Comparison of ENCODE assay signal across 24 mouse cellular contexts in the genomic region with DNA sequence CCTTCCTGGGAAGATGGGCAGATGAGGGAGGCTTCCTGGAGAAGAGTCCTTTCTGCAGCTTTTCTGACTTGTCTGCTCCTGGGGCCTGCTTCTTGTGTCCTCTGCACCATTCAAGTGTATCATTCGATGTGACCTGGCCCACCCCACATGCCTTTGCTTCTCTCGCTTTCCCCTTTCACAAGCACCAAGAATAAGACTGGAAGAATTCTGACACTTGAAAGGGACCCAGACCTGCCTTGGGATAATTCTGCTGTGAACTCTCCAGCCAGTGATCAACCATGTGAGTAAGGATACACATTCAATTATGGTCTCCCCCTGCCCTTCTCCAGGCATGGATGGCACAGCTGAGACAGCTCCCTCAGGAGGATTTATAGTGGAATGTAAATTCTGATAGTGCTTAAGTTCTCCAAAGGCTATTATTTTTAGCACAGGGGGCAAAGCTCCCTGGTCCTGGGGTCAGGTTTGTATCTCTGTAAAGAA. TPM values are rescaled to one million over a fixed set of nuclear protein-coding genes. Genes with fewer than 3 reads are reported as not detected.
DNase-seq lines count a peak whose midpoint lies in the region; ATAC-seq and TF ChIP-seq lines count a peak whose summit lies in the region.
"Had no signal": no experiment of that assay in that cellular context is flagged by ENCODE, and none has a peak within 500 bp of the region (broad histone marks: within the 10 kb centered on the region; RNA-seq: fewer than 3 reads in every experiment).

No protein-coding gene starts in this region.

- ATAC-seq in hindbrain, embryonic 16.5 days, result no peak
- peak; percentile 31; the same call in 1 of the 2 replicates for ATAC-seq in liver, embryonic 11.5 days (replicated peaks; ENCODE audit: low FRiP score)
- ATAC-seq in liver, embryonic 12.5 days, result no peak
- no peak for ATAC-seq in stomach, postnatal 0 days (ENCODE audit: low FRiP score, low TSS enrichment)
- ATAC-seq: lung, postnatal 0 days; midbrain, embryonic 15.5 days had no signal

- H3K36me3 ChIP-seq in hindbrain, embryonic 10.5 days, result 0 out of 2 replicates have a peak, but pooled peaks cover 6% of the 10 kb centered on the region
- H3K36me3 ChIP-seq in hindbrain, embryonic 16.5 days (ENCODE audit: control insufficient read depth, insufficient read depth, low read length), result no peaks in the 10 kb centered on the region
- H3K36me3 ChIP-seq in liver, embryonic 11.5 days (ENCODE audit: control insufficient read depth, insufficient read depth, low read length), result no peaks in the 10 kb centered on the region
- peaks cover 2% of the 10 kb centered on the region; the same call in 1 of the 2 replicates for H3K36me3 ChIP-seq in liver, embryonic 12.5 days
- H3K36me3 ChIP-seq in stomach, postnatal 0 days (ENCODE audit: control insufficient read depth, insufficient read depth, low read length), result peaks cover 5% of the 10 kb centered on the region; the same call in 1 of the 2 replicates
- H3K36me3 ChIP-seq: forebrain, embryonic 12.5 days; midbrain, embryonic 15.5 days had no signal

- WGBS in hindbrain, embryonic 10.5 days, result 29% methylated on average over 2 of the region's 2 CpGs
- WGBS in hindbrain, embryonic 16.5 days, result 34% methylated on average over 2 of the region's 2 CpGs
- 73% methylated on average over 2 of the region's 2 CpGs for WGBS in liver, embryonic 11.5 days
- WGBS in liver, embryonic 12.5 days (ENCODE audit: insufficient replicate concordance), result 71% methylated on average over 2 of the region's 2 CpGs
- WGBS in stomach, postnatal 0 days, result 73% methylated on average over 2 of the region's 2 CpGs

- no peak overlapping the region for H3K4me2 ChIP-seq in hindbrain, embryonic 16.5 days (ENCODE audit: low read length)
- H3K4me2 ChIP-seq in liver, embryonic 11.5 days, result no peak overlapping the region
- no peak overlapping the region for H3K4me2 ChIP-seq in liver, embryonic 12.5 days
- H3K4me2 ChIP-seq in stomach, postnatal 0 days (replicated peaks; ENCODE audit: low read depth), result no peak overlapping the region
- H3K4me2 ChIP-seq: forebrain, embryonic 12.5 days; midbrain, embryonic 15.5 days had no signal

- peak overlapping the region; percentile 73 for H3K27ac ChIP-seq in hindbrain, embryonic 10.5 days
- no peak overlapping the region for H3K27ac ChIP-seq in hindbrain, embryonic 16.5 days (ENCODE audit: low read depth, low read length)
- H3K27ac ChIP-seq in liver, embryonic 11.5 days (ENCODE audit: low read depth, low read length), result no peak overlapping the region
- no peak overlapping the region for H3K27ac ChIP-seq in liver, embryonic 12.5 days
- 0 out of 2 replicates have a peak overlapping the region, but pooled peaks have one; percentile 13 for H3K27ac ChIP-seq in stomach, postnatal 0 days (replicated peaks)
- H3K27ac ChIP-seq: forebrain, embryonic 12.5 days; heart, adult 2 months; layer of hippocampus, adult 2 months; midbrain, embryonic 15.5 days had no signal

- H3K27me3 ChIP-seq in hindbrain, embryonic 10.5 days (ENCODE audit: insufficient read depth, poor library complexity, severe bottlenecking), result no peaks in the 10 kb centered on the region
- H3K27me3 ChIP-seq in hindbrain, embryonic 16.5 days (replicated peaks; ENCODE audit: control insufficient read depth, insufficient read depth, low read length), result no peaks in the 10 kb centered on the region
- no peaks in the 10 kb centered on the region for H3K27me3 ChIP-seq in liver, embryonic 11.5 days (replicated peaks; ENCODE audit: control insufficient read depth, insufficient read depth, low read length)
- H3K27me3 ChIP-seq in liver, embryonic 12.5 days (replicated peaks), result no peaks in the 10 kb centered on the region
- H3K27me3 ChIP-seq in stomach, postnatal 0 days (ENCODE audit: control insufficient read depth, insufficient read depth, low read length), result no peaks in the 10 kb centered on the region
- H3K27me3 ChIP-seq: forebrain, embryonic 12.5 days; midbrain, embryonic 15.5 days had no signal

- H3K4me3 ChIP-seq in hindbrain, embryonic 10.5 days, result no peak overlapping the region
- no peak overlapping the region for H3K4me3 ChIP-seq in hindbrain, embryonic 16.5 days (ENCODE audit: low read length)
- H3K4me3 ChIP-seq in liver, embryonic 11.5 days (ENCODE audit: low read depth, low read length), result no peak overlapping the region
- no peak overlapping the region for H3K4me3 ChIP-seq in liver, embryonic 12.5 days
- no peak overlapping the region for H3K4me3 ChIP-seq in stomach, postnatal 0 days (ENCODE audit: low read depth, low read length)
- H3K4me3 ChIP-seq: forebrain, embryonic 12.5 days; heart, adult 2 months; layer of hippocampus, adult 2 months; midbrain, embryonic 15.5 days had no signal

- H3K9me3 ChIP-seq in hindbrain, embryonic 10.5 days, result no peaks in the 10 kb centered on the region
- H3K9me3 ChIP-seq in hindbrain, embryonic 16.5 days (ENCODE audit: control insufficient read depth, low read length), result no peaks in the 10 kb centered on the region
- H3K9me3 ChIP-seq in liver, embryonic 11.5 days (ENCODE audit: control insufficient read depth, low read length), result no peaks in the 10 kb centered on the region
- no peaks in the 10 kb centered on the region for H3K9me3 ChIP-seq in liver, embryonic 12.5 days (replicated peaks)
- H3K9me3 ChIP-seq in stomach, postnatal 0 days (ENCODE audit: control insufficient read depth, low read length), result no peaks in the 10 kb centered on the region
- H3K9me3 ChIP-seq: forebrain, embryonic 12.5 days; midbrain, embryonic 15.5 days had no signal

- no peak overlapping the region for H3K9ac ChIP-seq in hindbrain, embryonic 16.5 days (ENCODE audit: low read depth, low read length)
- no peak overlapping the region for H3K9ac ChIP-seq in liver, embryonic 11.5 days (ENCODE audit: low read depth, low read length)
- no peak overlapping the region for H3K9ac ChIP-seq in liver, embryonic 12.5 days
- H3K9ac ChIP-seq in stomach, postnatal 0 days (ENCODE audit: low read length), result no peak overlapping the region
- H3K9ac ChIP-seq: forebrain, embryonic 12.5 days; midbrain, embryonic 15.5 days had no signal

- H3K4me1 ChIP-seq in hindbrain, embryonic 10.5 days (replicated peaks), result peaks cover 28% of the 10 kb centered on the region
- no peaks in the 10 kb centered on the region for H3K4me1 ChIP-seq in hindbrain, embryonic 16.5 days (ENCODE audit: control insufficient read depth, insufficient read depth, low read depth, low read length)
- H3K4me1 ChIP-seq in liver, embryonic 11.5 days (replicated peaks; ENCODE audit: control insufficient read depth, insufficient read depth, low read length), result peaks cover 6% of the 10 kb centered on the region; the same call in 1 of the 2 replicates
- peaks cover 11% of the 10 kb centered on the region for H3K4me1 ChIP-seq in liver, embryonic 12.5 days
- H3K4me1 ChIP-seq in stomach, postnatal 0 days (replicated peaks; ENCODE audit: control insufficient read depth, insufficient read depth), result no peaks in the 10 kb centered on the region

- no peak for TF ChIP-seq CTCF in stomach, postnatal 0 days (IDR thresholded peaks at IDR 0.05; ENCODE audit: low read depth)

- DNase-seq in heart, adult 11 months, result peak; percentile 62
- DNase-seq in heart, adult 18-20 months, result no peak
- DNase-seq in hindbrain, embryonic 10.5 days (ENCODE audit: low spot score), result no peak
- no peak for DNase-seq in liver, embryonic 11.5 days (ENCODE audit: low spot score)
- DNase-seq in stomach, postnatal 0 days (ENCODE audit: low spot score), result no peak
- DNase-seq: adrenal gland, postnatal 25 days; cerebellum, adult 11 months; gastrocnemius, postnatal 10 days; heart, adult 2 months; kidney, adult 9 months; right cerebral cortex, postnatal 25 days; thymus, adult 2 months had no signal

- TF ChIP-seq EP300 in stomach, postnatal 0 days (optimal IDR thresholded peaks at IDR 0.05), result no peak

RNA-seq across cellular contexts. Expression of gene Ltv1, which starts 40.2 kb away (rescaled TPM):
- total RNA-seq in heart, adult 18-20 months (2021), result 10 to 100 TPM; 22.5 to 23.3 TPM
- 56.2 and 66.4 TPM in 2 replicates for polyA plus RNA-seq in hindbrain, embryonic 10.5 days (2016; fragmentation: Nextera tagmentation; extraction: Ambion mirVana)
- polyA plus RNA-seq in hindbrain, embryonic 16.5 days (2015; fragmentation: Nextera tagmentation; extraction: Ambion mirVana), result 30.8 and 36.0 TPM in 2 replicates
- polyA plus RNA-seq in liver, embryonic 11.5 days (2014; fragmentation: Nextera tagmentation; extraction: Ambion mirVana), result 92.6 and 102 TPM in 2 replicates
- 58.3 and 61.1 TPM in 2 replicates for polyA plus RNA-seq in liver, embryonic 12.5 days (2016; fragmentation: Nextera tagmentation; extraction: Ambion mirVana)
- polyA plus RNA-seq in stomach, postnatal 0 days (2015; fragmentation: Nextera tagmentation; extraction: Ambion mirVana), result 58.2 and 63.1 TPM in 2 replicates

RNA-seq across cellular contexts. Expression of gene Zc2hc1b, which starts 55.4 kb away (rescaled TPM):
- total RNA-seq in heart, adult 18-20 months (2021), result not detected
- not detected in 2 replicates for polyA plus RNA-seq in hindbrain, embryonic 10.5 days (2016; fragmentation: Nextera tagmentation; extraction: Ambion mirVana)
- polyA plus RNA-seq in hindbrain, embryonic 16.5 days (2015; fragmentation: Nextera tagmentation; extraction: Ambion mirVana), result not detected in 2 replicates
- not detected in 2 replicates for polyA plus RNA-seq in liver, embryonic 11.5 days (2014; fragmentation: Nextera tagmentation; extraction: Ambion mirVana)
- not detected in 2 replicates for polyA plus RNA-seq in liver, embryonic 12.5 days (2016; fragmentation: Nextera tagmentation; extraction: Ambion mirVana)
- not detected in 2 replicates for polyA plus RNA-seq in stomach, postnatal 0 days (2015; fragmentation: Nextera tagmentation; extraction: Ambion mirVana)
- total RNA-seq: adrenal gland, postnatal 25 days; gastrocnemius, postnatal 10 days; heart, adult 2 months; layer of hippocampus, adult 2 months; left cerebral cortex, postnatal 25 days had no signal
- polyA plus RNA-seq: forebrain, embryonic 12.5 days; frontal cortex, adult 2 months; heart, adult 2 months; limb, embryonic 14.5 days; liver, embryonic 16.5 days; lung, postnatal 0 days; midbrain, embryonic 15.5 days; spleen, adult 2 months; stomach, embryonic 14.5 days; thymus, adult 2 months had no signal

Comparison
In these comparisons a context has a peak if more than half of its experiments do, and no peak if none do; other contexts are left out.
1. H3K27ac ChIP-seq: peak in hindbrain, embryonic 10.5 days (single experiment) and stomach, postnatal 0 days (single experiment); none in hindbrain, embryonic 16.5 days (single experiment), liver, embryonic 11.5 days (single experiment) and liver, embryonic 12.5 days (single experiment).